Mouse (Mus musculus): ENCODE results near the gene Slc16a13. TPM values are rescaled to one million over a fixed set of nuclear protein-coding genes. Genes with fewer than 3 reads are reported as not detected.

The Slc16a13 gene
- polyA plus RNA-seq, 1 experiment: 6.1 TPM

DNA sequence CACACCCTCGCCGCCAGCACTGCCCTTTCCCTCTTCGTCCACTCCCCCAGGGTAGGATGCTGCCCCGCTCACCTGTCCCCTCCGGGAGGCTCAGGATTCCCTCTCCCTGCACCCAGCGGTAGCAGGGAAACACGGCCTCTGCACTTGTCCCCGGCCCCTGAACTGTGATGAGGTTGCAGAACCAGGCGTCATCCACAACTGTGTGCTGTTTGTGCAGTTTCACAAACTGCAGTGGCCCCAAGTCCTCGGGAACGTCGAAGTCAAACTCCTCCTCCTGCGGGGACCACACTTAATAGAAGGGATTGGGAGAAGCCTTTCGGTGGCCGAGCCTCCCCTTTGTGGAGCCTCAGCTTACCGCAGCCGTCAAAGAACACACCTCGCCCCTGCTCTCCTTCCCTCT is 33.5 kb upstream of the Slc16a13 start:
- Histone ChIP-seq H3K4me1 (replicated peaks; ENCODE audit: control insufficient read depth, insufficient read depth, low read length) (peaks cover 14% of the 10 kb centered on the region), H3K27me3 (ENCODE audit: control insufficient read depth, insufficient read depth, low read length) (peaks cover 15% of the 10 kb centered on the region), H3K36me3 (ENCODE audit: control insufficient read depth, insufficient read depth, low read length) (no peaks in the 10 kb centered on the region), H3K4me3 (ENCODE audit: control insufficient read depth, insufficient read depth, low read length) (no peak overlapping the region), H3K27ac (ENCODE audit: control insufficient read depth, insufficient read depth, low read length) (no peak overlapping the region)
- WGBS: 7% methylated on average over 18 of the region's 18 CpGs
- TF ChIP-seq POLR2A (IDR thresholded peaks at IDR 0.05; ENCODE audit: control insufficient read depth, extremely low read depth, insufficient read depth, low read length, poor library complexity) (no peak), CTCF (IDR thresholded peaks at IDR 0.05; ENCODE audit: borderline replicate concordance, control insufficient read depth, extremely low read depth, insufficient read depth, low read length, poor library complexity) (no peak)
- DNase-seq: no peak

DNA sequence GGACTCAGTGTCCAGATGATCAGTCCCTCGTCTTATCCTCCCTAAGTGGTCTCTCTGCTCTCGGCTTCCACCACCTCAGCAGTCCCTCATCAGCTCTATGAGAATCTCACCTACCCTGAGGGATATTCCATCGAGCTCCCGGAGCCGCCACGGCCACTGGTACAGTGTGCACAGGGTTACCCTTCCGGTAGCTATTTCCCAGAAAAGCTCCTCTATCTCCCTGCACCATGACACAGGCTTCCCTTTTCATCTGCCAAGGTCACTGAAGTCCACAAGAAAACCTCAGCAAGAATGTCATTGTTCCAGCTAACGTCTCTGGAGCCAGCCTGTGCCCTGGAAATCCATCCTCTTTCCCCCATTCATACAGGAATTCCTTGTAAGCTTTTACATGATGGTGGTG is 31.0 kb upstream of the Slc16a13 start:
- Histone ChIP-seq H3K4me1 (replicated peaks; ENCODE audit: control insufficient read depth, insufficient read depth, low read length) (peaks cover 14% of the 10 kb centered on the region), H3K27me3 (ENCODE audit: control insufficient read depth, insufficient read depth, low read length) (peaks cover 15% of the 10 kb centered on the region), H3K27ac (ENCODE audit: control insufficient read depth, insufficient read depth, low read length) (no peak overlapping the region), H3K4me3 (ENCODE audit: control insufficient read depth, insufficient read depth, low read length) (no peak overlapping the region), H3K36me3 (ENCODE audit: control insufficient read depth, insufficient read depth, low read length) (no peaks in the 10 kb centered on the region)
- TF ChIP-seq POLR2A (IDR thresholded peaks at IDR 0.05; ENCODE audit: control insufficient read depth, extremely low read depth, insufficient read depth, low read length, poor library complexity): no peak
- no peak for TF ChIP-seq CTCF (IDR thresholded peaks at IDR 0.05; ENCODE audit: borderline replicate concordance, control insufficient read depth, extremely low read depth, insufficient read depth, low read length, poor library complexity)
- no peak for DNase-seq
- 94% methylated on average over 8 of the region's 8 CpGs for WGBS

DNA sequence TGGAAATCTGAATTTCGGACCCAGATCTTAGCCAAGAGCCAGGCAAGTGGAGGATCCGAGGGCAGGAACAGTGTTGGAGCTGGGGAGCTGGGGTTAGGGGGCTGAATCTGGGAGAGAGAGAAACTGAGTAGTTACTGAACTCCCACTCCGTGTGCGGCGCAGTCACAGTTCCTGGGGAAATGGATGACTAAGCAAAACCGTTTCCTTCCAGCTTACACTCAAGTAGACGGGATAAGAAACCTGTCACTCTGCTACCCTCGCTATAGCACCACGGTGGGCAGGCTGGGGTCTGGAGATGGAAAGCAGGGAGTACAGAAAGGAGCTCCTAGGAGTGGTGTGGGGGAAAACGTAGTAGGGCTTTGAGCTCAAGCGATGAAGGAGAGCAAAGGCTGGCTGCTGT is 29.3 kb upstream of the Slc16a13 start:
- Histone ChIP-seq H3K27me3 (ENCODE audit: control insufficient read depth, insufficient read depth, low read length) (peaks cover 15% of the 10 kb centered on the region), H3K4me3 (ENCODE audit: control insufficient read depth, insufficient read depth, low read length) (no peak overlapping the region), H3K27ac (ENCODE audit: control insufficient read depth, insufficient read depth, low read length) (no peak overlapping the region), H3K4me1 (replicated peaks; ENCODE audit: control insufficient read depth, insufficient read depth, low read length) (peaks cover 13% of the 10 kb centered on the region), H3K36me3 (ENCODE audit: control insufficient read depth, insufficient read depth, low read length) (no peaks in the 10 kb centered on the region)
- 37% methylated on average over 11 of the region's 11 CpGs for WGBS
- no peak for DNase-seq
- TF ChIP-seq POLR2A (IDR thresholded peaks at IDR 0.05; ENCODE audit: control insufficient read depth, extremely low read depth, insufficient read depth, low read length, poor library complexity) (no peak), CTCF (IDR thresholded peaks at IDR 0.05; ENCODE audit: borderline replicate concordance, control insufficient read depth, extremely low read depth, insufficient read depth, low read length, poor library complexity) (no peak)

DNA sequence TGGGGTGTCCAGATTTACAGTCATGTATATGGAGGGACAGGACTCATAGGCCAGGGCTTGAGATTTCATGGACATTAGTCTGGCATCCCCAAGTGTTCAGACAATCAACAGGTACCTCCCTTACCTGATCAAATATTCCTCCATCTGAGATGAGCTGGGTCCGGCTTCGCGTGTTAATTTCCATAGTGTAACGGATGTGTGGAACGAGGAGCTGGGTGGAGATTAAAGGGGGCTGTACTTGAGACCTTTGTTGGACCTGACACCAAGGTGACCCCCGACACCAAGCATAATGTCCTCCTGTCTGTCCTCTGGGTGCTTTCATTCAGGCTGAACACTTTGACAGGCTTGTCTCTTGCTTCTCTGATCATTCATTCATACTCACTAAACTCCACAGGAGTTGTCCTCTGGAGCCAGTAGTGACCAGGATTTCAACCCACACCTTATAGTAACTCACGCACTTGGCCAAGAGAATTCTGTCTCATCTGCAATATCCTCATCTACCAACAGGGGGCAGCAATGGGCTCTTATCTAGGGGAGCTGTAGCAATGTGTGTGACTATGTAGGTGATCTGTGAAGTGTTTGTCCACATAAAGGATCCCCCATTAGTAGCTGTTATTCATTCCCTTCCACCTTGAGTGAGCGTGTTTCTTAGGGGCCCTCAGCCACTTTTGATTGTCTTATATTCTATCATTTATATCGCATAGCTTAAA is 26.4 kb upstream of the Slc16a13 start:
- WGBS: 60% methylated on average over 9 of the region's 9 CpGs
- Histone ChIP-seq H3K4me3 (ENCODE audit: control insufficient read depth, insufficient read depth, low read length) (no peak overlapping the region), H3K36me3 (ENCODE audit: control insufficient read depth, insufficient read depth, low read length) (no peaks in the 10 kb centered on the region), H3K4me1 (replicated peaks; ENCODE audit: control insufficient read depth, insufficient read depth, low read length) (no peaks in the 10 kb centered on the region; the same call in 1 of the 2 replicates), H3K27ac (ENCODE audit: control insufficient read depth, insufficient read depth, low read length) (no peak overlapping the region), H3K27me3 (ENCODE audit: control insufficient read depth, insufficient read depth, low read length) (no peaks in the 10 kb centered on the region)
- DNase-seq: peak; percentile 87
- TF ChIP-seq POLR2A (IDR thresholded peaks at IDR 0.05; ENCODE audit: control insufficient read depth, extremely low read depth, insufficient read depth, low read length, poor library complexity): no peak
- no peak for TF ChIP-seq CTCF (IDR thresholded peaks at IDR 0.05; ENCODE audit: borderline replicate concordance, control insufficient read depth, extremely low read depth, insufficient read depth, low read length, poor library complexity)

DNA sequence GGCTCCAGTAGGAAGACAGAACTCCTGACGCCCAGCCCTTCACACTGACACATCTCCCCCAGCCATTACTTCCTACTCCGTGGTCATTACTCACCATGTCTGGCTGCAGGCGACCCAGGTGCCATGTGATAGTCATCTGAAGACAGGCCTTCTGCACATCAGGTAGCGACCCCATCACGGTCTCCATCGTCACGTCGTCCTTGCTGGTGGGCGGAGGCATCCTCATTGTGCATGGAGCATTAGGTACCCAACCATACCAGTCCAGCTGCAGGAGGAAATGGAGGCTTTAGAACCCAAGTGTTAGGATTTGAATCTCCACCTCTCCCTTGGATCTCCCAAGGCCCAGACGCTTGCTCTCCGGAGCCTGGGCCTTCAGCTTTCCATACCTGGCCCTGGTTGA is 21.7 kb upstream of the Slc16a13 start:
- Histone ChIP-seq H3K4me1 (replicated peaks; ENCODE audit: control insufficient read depth, insufficient read depth, low read length) (peaks cover 15% of the 10 kb centered on the region), H3K27ac (ENCODE audit: control insufficient read depth, insufficient read depth, low read length) (no peak overlapping the region), H3K27me3 (ENCODE audit: control insufficient read depth, insufficient read depth, low read length) (no peaks in the 10 kb centered on the region), H3K4me3 (ENCODE audit: control insufficient read depth, insufficient read depth, low read length) (no peak overlapping the region), H3K36me3 (ENCODE audit: control insufficient read depth, insufficient read depth, low read length) (no peaks in the 10 kb centered on the region)
- no peak for DNase-seq
- TF ChIP-seq CTCF (IDR thresholded peaks at IDR 0.05; ENCODE audit: borderline replicate concordance, control insufficient read depth, extremely low read depth, insufficient read depth, low read length, poor library complexity): no peak
- TF ChIP-seq POLR2A (IDR thresholded peaks at IDR 0.05; ENCODE audit: control insufficient read depth, extremely low read depth, insufficient read depth, low read length, poor library complexity): no peak
- WGBS: 77% methylated on average over 11 of the region's 11 CpGs

DNA sequence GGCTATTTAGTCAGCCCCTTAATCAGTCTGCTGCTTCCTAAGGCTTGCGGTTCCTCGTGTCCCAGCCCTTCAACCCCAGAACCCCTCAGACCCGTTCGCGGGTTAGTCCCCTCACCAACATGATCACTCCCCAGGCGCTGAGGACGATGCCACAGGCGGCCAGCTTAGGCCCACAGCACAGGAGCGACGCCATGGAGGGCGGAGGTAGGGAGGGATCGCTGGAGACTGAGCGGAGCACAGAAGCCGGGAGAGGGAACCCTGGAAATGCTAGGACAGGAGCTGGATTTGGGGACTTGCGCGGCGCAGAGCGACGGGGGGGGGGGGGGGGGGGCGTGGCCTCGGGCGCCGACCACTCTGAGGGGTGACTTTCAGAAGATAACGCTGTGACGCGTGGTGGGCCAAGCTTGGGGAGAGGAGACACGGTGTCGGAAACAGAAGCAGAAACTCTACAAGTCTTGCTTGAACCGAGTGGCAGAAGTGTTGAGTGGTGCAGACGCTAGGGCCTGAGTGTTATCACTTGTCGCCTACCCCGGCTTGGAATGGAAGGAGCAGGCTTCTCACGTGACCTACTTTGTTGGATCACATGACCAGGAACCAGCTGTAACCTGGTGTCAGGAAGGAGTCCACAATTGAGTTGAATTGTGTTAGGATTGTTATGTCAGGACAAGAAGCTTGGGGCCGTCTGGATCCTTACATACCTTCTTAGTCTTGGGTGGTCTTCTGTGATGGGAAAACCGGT is 18.8 kb upstream of the Slc16a13 start, which contains the start of the genes Gm21988 and Rnasek:
Gene Gm21988 (minus strand): TSS at position 290 of the 739 bp plus-strand sequence.
Gene Rnasek (minus strand): TSS at position 302 of the 739 bp plus-strand sequence.
- WGBS: 1% methylated on average over 32 of the region's 35 CpGs
- Histone ChIP-seq H3K27ac (ENCODE audit: control insufficient read depth, insufficient read depth, low read length) (peak within 1 kb of the TSS; percentile 76), H3K4me1 (replicated peaks; ENCODE audit: control insufficient read depth, insufficient read depth, low read length) (peaks cover 21% of the 10 kb centered on the region), H3K4me3 (ENCODE audit: control insufficient read depth, insufficient read depth, low read length) (peak within 1 kb of the TSS; percentile 96), H3K36me3 (ENCODE audit: control insufficient read depth, insufficient read depth, low read length) (no peaks in the 10 kb centered on the region), H3K27me3 (ENCODE audit: control insufficient read depth, insufficient read depth, low read length) (no peaks in the 10 kb centered on the region)
- peak; percentile 77 for DNase-seq
- no peak for TF ChIP-seq CTCF (IDR thresholded peaks at IDR 0.05; ENCODE audit: borderline replicate concordance, control insufficient read depth, extremely low read depth, insufficient read depth, low read length, poor library complexity)
- TF ChIP-seq POLR2A (IDR thresholded peaks at IDR 0.05; ENCODE audit: control insufficient read depth, extremely low read depth, insufficient read depth, low read length, poor library complexity): no peak

All from thymus, adult 2 months (tissue).